ENCODE assay signal across 1 mouse cellular context in the genomic region with DNA sequence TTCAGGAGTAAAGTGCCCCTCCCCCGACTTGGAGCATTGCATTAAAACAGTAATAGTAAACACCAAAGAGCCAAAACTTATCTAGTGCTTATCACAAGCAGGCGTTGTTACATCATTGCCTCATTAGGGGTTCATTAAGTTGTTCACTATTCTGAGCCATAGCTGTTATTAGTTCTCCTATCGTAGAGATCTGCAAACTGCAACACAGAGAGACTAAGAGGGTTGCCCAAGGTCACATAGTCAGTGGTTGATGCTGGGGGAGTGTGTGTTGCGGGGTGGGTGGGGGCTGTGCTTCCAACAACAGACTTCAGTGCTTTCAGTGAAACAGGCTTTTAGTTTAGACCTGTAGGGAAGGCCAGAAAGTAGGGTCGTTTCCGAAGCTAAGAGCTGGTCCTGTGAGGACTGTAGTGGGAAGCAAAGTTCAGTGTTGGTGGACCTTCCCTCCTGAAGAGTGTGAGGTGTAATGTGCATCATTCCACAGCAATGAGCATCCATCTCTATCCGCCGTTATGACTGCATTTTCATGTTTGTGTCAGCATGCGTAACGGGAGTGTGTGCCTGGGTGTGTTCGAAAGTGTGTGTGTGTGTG.
TF ChIP-seq lines count a peak whose summit lies in the region.

No protein-coding gene starts in this region.

TF ChIP-seq in MEL, 35 proteins besides CTCF, POLR2A, EP300 and RAD21 (continued from another document):
- TF ChIP-seq MYB (IDR thresholded peaks at IDR 0.05; ENCODE audit: low read depth, low read length), result no peak
- TF ChIP-seq ZNF384 (IDR thresholded peaks at IDR 0.05; ENCODE audit: low read depth, low read length), result no peak
- TF ChIP-seq MYC (IDR thresholded peaks at IDR 0.05; ENCODE audit: low read depth, low read length), result no peak
- no peak for TF ChIP-seq USF2 (IDR thresholded peaks at IDR 0.05; ENCODE audit: borderline replicate concordance in 1 of 2, insufficient read depth in 1 of 2, low read depth in 1 of 2, low read length in 2 of 2)
- peak; percentile 54; the same call in 1 of the 2 replicates for TF ChIP-seq POLR2AphosphoS2 (IDR thresholded peaks at IDR 0.05; ENCODE audit: low read length)
- TF ChIP-seq KAT2A (conservative IDR thresholded peaks at IDR 0.05; ENCODE audit: low read depth, low read length), result no peak
- no peak; the same call in 1 of the 2 replicates for TF ChIP-seq NELFE (IDR thresholded peaks at IDR 0.05; ENCODE audit: low read depth, low read length)
- TF ChIP-seq JUND (IDR thresholded peaks at IDR 0.05; ENCODE audit: low read depth, low read length), result no peak
- no peak for TF ChIP-seq CHD1 (IDR thresholded peaks at IDR 0.05; ENCODE audit: low read depth, low read length)
- TF ChIP-seq E2F4 (IDR thresholded peaks at IDR 0.05; ENCODE audit: borderline replicate concordance, low read depth, low read length), result no peak
- TF ChIP-seq RCOR1 (IDR thresholded peaks at IDR 0.05; ENCODE audit: low read depth, low read length), result 0 out of 2 replicates have a peak, but pooled peaks have one; percentile 15
- no peak; the same call in 1 of the 2 replicates for TF ChIP-seq MAZ (IDR thresholded peaks at IDR 0.05; ENCODE audit: low read depth, low read length)
- TF ChIP-seq TAL1 (IDR thresholded peaks at IDR 0.05; ENCODE audit: low read length), result no peak
- no peak for TF ChIP-seq GABPA (IDR thresholded peaks at IDR 0.05; ENCODE audit: low read depth, low read length)
- peak; percentile 55; the same call in 1 of the 2 replicates for TF ChIP-seq TCF12 (IDR thresholded peaks at IDR 0.05; ENCODE audit: low read depth, low read length)
- peak; percentile 54 for TF ChIP-seq MXI1 (IDR thresholded peaks at IDR 0.05; ENCODE audit: low read depth, low read length)
- TF ChIP-seq NRF1 (IDR thresholded peaks at IDR 0.05; ENCODE audit: insufficient read depth, low read depth, low read length, poor library complexity, severe bottlenecking), result no peak
- peak; percentile 64; the same call in 1 of the 2 replicates for TF ChIP-seq SIN3A (IDR thresholded peaks at IDR 0.05; ENCODE audit: low read length)
- no peak for TF ChIP-seq HCFC1 (IDR thresholded peaks at IDR 0.05; ENCODE audit: low read depth, low read length)
- peak; percentile 80 for TF ChIP-seq GATA1 (IDR thresholded peaks at IDR 0.05; ENCODE audit: low read depth, low read length)
- 0 out of 2 replicates have a peak, but pooled peaks have one; percentile 12 for TF ChIP-seq ELF1 (IDR thresholded peaks at IDR 0.05; ENCODE audit: low read depth, low read length)
- peak; percentile 29; the same call in 1 of the 2 replicates for TF ChIP-seq CHD2 (IDR thresholded peaks at IDR 0.05; ENCODE audit: low read length)
- TF ChIP-seq SMC3 (IDR thresholded peaks at IDR 0.05; ENCODE audit: low read depth, low read length), result no peak
